Mouse (Mus musculus): ENCODE measurements around the gene Myo10.
A peak's percentile ranks its signal among the peaks of the same experiment; 100 is the strongest.

Gene Myo10

DNA sequence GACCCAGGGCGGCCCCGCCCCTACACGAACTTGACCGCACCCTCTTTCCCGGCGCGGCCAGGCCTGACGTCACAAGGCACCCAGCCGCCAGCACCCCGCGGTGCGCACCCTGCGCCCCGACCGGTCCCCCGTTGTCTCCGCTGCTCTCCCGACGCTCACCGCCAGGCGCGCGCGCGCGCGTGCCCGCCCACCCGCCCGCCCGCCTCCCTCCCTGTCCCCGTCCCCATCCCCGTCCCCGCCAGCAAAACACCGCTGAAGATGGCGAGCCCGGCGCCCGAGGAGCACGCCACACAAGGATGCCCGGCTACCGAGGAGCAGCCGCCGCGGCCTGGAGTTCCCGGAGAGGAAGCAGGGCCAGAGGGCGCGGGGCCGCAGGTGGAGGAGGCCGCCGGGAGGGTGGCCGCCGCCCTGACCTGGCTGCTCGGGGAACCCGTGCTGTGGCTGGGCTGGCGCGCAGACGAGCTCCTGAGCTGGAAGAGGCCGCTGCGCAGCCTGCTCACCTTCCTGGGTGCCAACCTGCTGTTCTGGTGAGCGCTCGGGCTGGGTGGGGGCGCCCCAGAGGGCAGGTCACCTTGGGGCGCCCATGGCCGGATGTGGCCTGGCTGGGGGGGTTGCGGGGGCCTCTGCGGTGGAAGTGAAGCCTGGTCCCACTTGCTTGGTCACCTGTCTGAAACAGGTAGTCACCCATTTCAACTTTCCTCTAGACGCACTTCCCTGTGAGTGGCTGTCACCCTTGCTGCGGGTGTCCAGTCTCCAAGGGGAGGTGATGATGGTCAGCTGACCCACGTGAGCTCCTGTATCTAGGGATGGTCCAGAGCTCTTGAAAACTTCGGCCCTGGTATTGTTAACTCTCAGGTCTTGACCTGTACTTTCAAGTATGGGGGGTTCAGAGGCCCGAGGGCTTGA, 221.0 kb downstream of the Myo10 start, which contains the start of gene Retreg1:
TSS of gene Retreg1 (plus strand) at position 95 of the 906 bp plus-strand sequence.
- peak in 1 of 2 experiments; percentile 59 for DNase-seq (ENCODE audit: low spot score in 2 of 2)

DNA sequence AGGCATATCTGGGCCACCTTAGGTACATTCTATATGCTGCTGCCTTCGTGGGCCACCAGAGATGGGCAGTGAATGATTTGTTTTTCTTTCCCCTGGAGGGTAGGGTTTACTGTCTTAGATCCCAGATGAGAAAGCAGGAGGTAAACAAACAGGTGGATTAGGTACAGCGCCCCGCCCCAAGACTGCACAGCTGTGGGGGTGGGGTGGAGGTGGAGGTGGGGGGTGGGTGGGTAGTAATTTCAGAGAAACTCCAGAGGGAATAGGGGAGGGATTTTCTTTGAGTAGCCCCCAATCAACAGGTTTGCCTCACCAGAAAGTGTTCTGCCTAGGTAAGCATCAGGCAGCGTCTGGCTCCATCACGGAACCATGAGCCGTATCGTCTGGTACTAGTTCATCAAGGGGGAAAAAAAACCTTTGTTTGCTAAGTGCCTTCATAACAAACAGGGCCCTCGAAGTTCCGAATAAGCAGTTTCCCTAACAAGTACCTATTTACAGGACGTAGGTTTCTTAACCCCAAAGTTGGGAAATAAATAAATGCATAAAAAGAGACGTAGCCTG, 221.8 kb downstream of the Myo10 start:
- no peak for DNase-seq (ENCODE audit: low spot score in 2 of 2)

DNA sequence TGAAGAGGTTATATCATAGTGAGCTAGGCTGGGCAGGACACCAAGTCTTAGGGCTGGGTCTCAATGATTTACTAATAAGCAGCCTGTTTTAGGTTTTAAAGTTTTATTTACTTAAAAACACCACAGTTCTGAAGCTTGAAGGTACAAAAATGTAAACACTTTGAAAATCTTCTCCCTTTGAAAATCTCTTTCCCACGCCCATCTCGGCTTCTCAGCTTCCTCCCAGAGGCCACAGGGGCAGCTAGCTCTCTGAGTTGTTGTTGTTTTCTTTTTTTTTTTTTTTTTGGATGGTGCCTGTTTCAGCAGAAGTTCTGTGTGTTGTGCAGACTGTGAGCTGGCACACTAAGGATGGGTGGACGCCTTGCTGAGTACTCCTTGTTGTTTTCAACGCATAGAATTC, 222.4 kb downstream of the Myo10 start:
- DNase-seq (ENCODE audit: low spot score in 2 of 2) = no peak

DNA sequence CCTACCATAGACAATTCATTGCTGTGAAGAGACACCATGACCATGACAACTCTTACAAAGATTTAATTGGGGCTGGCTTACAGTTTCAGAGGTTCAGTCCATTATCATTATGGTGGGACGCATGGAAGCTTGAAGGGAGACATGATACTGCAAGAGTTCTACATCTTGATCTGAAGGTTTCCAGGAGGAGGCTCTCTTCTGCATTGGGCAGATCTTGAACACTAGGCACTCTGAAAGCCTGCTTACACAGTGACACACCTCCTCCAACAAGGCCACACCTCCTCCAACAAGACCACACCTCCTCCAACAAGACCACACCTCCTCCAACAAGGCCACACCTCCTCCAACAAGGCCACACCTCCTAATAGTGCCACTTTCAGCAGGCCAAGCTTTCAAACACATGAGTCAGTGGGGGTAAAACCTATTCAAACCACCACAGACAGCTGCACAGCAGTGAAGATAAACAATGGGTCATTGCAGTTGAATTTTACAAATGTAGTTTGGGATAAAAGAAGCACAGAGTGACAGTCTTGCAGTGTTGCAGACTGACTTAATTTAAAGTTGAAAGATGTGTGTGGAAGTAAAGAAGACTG, 225.3 kb downstream of the Myo10 start:
- no peak for DNase-seq (ENCODE audit: low spot score in 2 of 2)

DNA sequence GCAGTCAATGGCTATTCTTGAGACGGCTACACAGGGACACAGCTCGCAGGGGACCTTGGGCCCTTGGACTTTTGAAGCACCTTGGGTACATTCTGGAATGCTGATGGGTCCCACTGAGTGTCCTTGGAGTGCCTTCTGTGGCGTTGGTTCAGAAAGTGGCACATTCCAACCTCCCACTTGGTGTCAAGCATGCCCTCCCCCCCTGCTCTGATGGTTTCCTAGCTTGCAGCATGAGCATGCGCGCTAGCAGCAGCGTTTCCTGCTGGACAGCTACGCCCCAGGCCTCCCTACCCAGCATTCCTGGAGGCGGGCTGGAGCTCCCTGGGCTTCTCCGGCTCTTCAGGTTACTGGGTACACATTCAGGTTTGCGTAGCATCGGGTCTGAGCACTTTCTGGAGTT, 228.2 kb downstream of the Myo10 start:
- no peak for DNase-seq (ENCODE audit: low spot score in 2 of 2)

DNA sequence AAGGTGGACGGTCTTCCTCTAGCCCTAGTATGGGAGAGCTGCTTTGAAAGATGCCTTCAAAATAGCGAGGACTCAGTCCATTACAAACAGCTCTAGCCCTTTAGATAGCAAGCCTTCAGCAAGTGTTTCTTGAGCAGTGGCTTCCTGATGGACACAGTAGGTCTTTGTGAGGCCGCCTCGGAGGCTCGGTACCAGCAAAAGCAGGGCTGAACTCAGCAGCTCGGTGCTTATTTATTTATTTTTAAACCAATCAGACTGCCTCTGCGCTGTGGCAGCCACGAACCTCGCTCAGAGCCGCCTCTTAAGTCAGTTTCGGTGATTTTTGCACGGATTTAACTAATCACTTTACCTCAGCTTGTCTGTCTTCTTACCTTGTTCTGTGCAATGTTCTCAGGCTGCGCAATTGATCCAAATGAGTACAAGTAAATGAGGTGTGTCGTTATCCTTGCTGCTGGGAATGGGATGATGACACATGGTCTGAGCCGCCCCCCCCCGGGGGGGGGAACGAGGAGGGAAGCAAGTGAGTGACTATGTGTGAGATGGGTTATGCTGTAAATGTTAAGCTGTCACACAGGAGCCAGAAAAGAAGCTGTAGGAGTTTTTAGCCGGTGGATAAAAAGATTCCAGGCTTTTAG, 232.1 kb downstream of the Myo10 start:
- DNase-seq (ENCODE audit: low spot score in 2 of 2) = peak in 1 of 2 experiments; percentile 27

DNA sequence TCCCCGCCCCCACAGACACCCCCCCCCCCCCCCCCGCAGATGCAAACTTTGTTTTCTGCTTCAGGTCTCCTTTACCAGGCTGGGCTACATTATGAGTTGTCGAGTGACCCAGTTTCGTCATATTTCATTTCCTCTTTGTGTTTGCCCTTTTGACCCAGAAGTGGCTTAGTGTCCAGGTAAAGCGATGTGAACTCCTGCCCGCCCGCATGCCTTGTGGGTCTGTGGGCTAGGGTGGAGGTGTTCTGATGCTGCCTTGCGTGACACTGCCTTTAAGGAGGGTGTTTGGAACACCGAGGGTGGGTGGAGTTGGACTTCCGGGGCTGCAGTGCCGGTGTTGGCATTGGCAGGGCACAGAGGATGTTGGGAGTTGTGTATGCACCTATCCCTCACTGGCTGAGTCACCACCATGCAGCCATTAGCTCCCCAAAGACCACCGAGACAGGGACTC, 236.3 kb downstream of the Myo10 start:
- no peak for DNase-seq (ENCODE audit: low spot score in 2 of 2)

DNA sequence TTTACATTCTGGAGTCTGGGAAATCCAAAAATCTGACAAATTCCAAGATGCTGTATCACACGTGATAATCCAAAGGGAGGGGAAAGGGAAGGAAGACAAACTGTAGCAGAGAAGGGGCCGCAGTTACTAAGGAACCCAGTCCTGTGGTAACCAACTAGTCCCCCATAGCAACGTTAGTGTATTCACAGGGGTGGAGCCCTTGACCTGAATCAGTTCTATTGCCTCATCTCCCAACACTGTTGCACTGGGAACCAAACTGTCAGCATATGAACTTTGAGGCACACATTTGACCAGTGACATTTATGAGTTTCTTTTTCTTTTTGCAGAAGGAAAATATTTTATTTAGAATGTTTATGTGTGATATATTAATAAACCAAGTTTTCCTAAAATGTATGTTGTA, 237.1 kb downstream of the Myo10 start:
- DNase-seq (ENCODE audit: low spot score in 2 of 2) = no peak

DNA sequence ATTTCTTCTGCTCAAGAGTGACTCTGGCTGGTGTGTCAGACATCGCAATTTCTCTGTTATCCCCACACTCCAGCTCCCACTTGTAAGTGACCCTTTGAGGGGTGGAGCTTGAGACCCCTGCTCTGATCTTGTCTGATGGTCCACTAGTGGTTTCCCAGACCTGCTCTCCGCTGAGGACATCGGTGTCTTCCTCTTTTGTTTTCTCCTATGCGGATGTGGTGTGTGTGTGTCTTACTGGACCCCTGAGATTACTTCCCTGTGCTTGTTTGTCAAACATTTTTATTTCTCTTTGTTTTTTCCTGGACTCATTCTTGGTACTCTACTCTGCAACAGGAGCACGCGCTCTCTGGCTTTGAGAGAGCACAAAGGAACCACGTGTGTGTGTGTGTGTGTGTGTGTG, 239.6 kb downstream of the Myo10 start:
- no peak for DNase-seq (ENCODE audit: low spot score in 2 of 2)
